9 mouse cellular contexts compared by ENCODE assay signal in genomic region chr3:65494291-65494763, GRCm38 (mm10). TPM values are rescaled to one million over a fixed set of nuclear protein-coding genes. Genes with fewer than 3 reads are reported as not detected.
DNase-seq lines count a peak whose midpoint lies in the region; ATAC-seq and TF ChIP-seq lines count a peak whose summit lies in the region.
"Had no signal": no experiment of that assay in that cellular context is flagged by ENCODE, and none has a peak within 500 bp of the region (broad histone marks: within the 10 kb centered on the region; RNA-seq: fewer than 3 reads in every experiment).

No protein-coding gene starts in this region.

- H3K9me3 ChIP-seq in heart, embryonic 15.5 days (replicated peaks): no peaks in the 10 kb centered on the region
- H3K9me3 ChIP-seq: limb, embryonic 15.5 days had no signal

- ATAC-seq in heart, embryonic 15.5 days (replicated peaks; ENCODE audit: insufficient number of reproducible peaks, insufficient read depth, low FRiP score, low read depth): peak; percentile 55; the same call in 1 of the 2 replicates

- WGBS in heart, embryonic 15.5 days: 9% methylated on average over 9 of the region's 9 CpGs
- WGBS in thymus, adult 2 months: 87% methylated on average over 9 of the region's 9 CpGs

- no peak for TF ChIP-seq POLR2A in thymus, adult 2 months (IDR thresholded peaks at IDR 0.05; ENCODE audit: control insufficient read depth, extremely low read depth, insufficient read depth, low read length, poor library complexity)

- H3K9ac ChIP-seq in heart, embryonic 15.5 days: peak overlapping the region; percentile 18; the same call in 1 of the 2 replicates
- H3K9ac ChIP-seq: limb, embryonic 15.5 days had no signal

- peak overlapping the region; percentile 21; the same call in 1 of the 2 replicates for H3K27ac ChIP-seq in brown adipose tissue, adult 24 weeks (replicated peaks; ENCODE audit: low read depth, low read length)
- H3K27ac ChIP-seq in heart, embryonic 15.5 days: peak overlapping the region; percentile 78
- no peak overlapping the region for H3K27ac ChIP-seq in thymus, adult 2 months (ENCODE audit: control insufficient read depth, insufficient read depth, low read length)
- H3K27ac ChIP-seq: limb, embryonic 15.5 days had no signal

- peak overlapping the region; percentile 56 for H3K4me2 ChIP-seq in heart, embryonic 15.5 days
- H3K4me2 ChIP-seq: limb, embryonic 15.5 days had no signal

- H3K27me3 ChIP-seq in heart, embryonic 15.5 days: no peaks in the 10 kb centered on the region
- no peaks in the 10 kb centered on the region for H3K27me3 ChIP-seq in thymus, adult 2 months (ENCODE audit: control insufficient read depth, insufficient read depth, low read length)
- H3K27me3 ChIP-seq: limb, embryonic 15.5 days had no signal

- no peaks in the 10 kb centered on the region for H3K36me3 ChIP-seq in heart, embryonic 15.5 days
- H3K36me3 ChIP-seq in thymus, adult 2 months (ENCODE audit: control insufficient read depth, insufficient read depth, low read length): no peaks in the 10 kb centered on the region
- H3K36me3 ChIP-seq: limb, embryonic 15.5 days had no signal

- DNase-seq in cerebellum, postnatal 10 days: peak; percentile 25 to 38
- no peak for DNase-seq in cerebellum, adult 11 months
- DNase-seq in kidney, postnatal 10 days: peak; percentile 64
- peak; percentile 45 for DNase-seq in lung, postnatal 36 days
- DNase-seq in thymus, adult 2 months: no peak
- no peak for DNase-seq in Muller cell, postnatal 12 days (ENCODE audit: inconsistent ontology term)

- H3K4me3 ChIP-seq in brown adipose tissue, adult 24 weeks (ENCODE audit: insufficient read depth, low read depth, low read length): peak overlapping the region; percentile 58
- H3K4me3 ChIP-seq in heart, embryonic 15.5 days: peak overlapping the region; percentile 41
- no peak overlapping the region for H3K4me3 ChIP-seq in thymus, adult 2 months (ENCODE audit: control insufficient read depth, insufficient read depth, low read length)
- H3K4me3 ChIP-seq: limb, embryonic 15.5 days had no signal

- 0 out of 2 replicates have a peak, but pooled peaks cover 4% of the 10 kb centered on the region for H3K4me1 ChIP-seq in brown adipose tissue, adult 24 weeks (ENCODE audit: control insufficient read depth, insufficient read depth, insufficient read length, low read length)
- peaks cover 14% of the 10 kb centered on the region for H3K4me1 ChIP-seq in heart, embryonic 15.5 days (replicated peaks)
- H3K4me1 ChIP-seq in thymus, adult 2 months (replicated peaks; ENCODE audit: control insufficient read depth, insufficient read depth, low read length): no peaks in the 10 kb centered on the region

- no peak for TF ChIP-seq CTCF in thymus, adult 2 months (IDR thresholded peaks at IDR 0.05; ENCODE audit: borderline replicate concordance, control insufficient read depth, extremely low read depth, insufficient read depth, low read length, poor library complexity)

RNA-seq across cellular contexts. Expression of gene Tiparp, which starts 33.9 kb away (rescaled TPM):
- 33.6 and 36.1 TPM in 2 replicates for polyA plus RNA-seq in brown adipose tissue, adult 24 weeks (2012; ENCODE audit: insufficient read depth, insufficient read length, missing spikeins)
- 23.1 and 23.9 TPM in 2 replicates for polyA plus RNA-seq in heart, embryonic 15.5 days (2015; fragmentation: Nextera tagmentation; extraction: Ambion mirVana)
- 6.3 and 6.6 TPM in 2 replicates for polyA plus RNA-seq in thymus, adult 2 months (2012; rRNA removed)

Comparison
In these comparisons a context has a peak if more than half of its experiments do, and no peak if none do; other contexts are left out.
1. DNase-seq: peak in cerebellum, postnatal 10 days (2 of 2), kidney, postnatal 10 days (single experiment) and lung, postnatal 36 days (single experiment); none in cerebellum, adult 11 months (single experiment), thymus, adult 2 months (single experiment) and Muller cell, postnatal 12 days (single experiment).